Mouse (Mus musculus): ENCODE measurements at regions not wholly inside any gene's neighbourhood (a gene's known extent, or its start where the extent isn't known, plus 50 kb on each side); places are given as distances from the start of the nearest gene placed in this dataset.
"Not testable (repeated sequence)": the region's sequence is repeated elsewhere in the genome, so short reads cannot be mapped to it uniquely, and the experiment has no call there.

GRCm38 (mm10) chrX:4136135-4136534 is 60.2 kb upstream of the Btbd35f28 start:
- intact Hi-C loops (cut with DNase I), result not testable (repeated sequence)
- peak in 1 of 2 experiments; percentile 70 for DNase-seq (ENCODE audit: extremely low spot score in 1 of 2, low spot score in 2 of 2)

Measured in left cerebral cortex, postnatal 10 days (tissue).